Mouse (Mus musculus) forebrain, embryonic 15.5 days (tissue): ENCODE data around the gene Zbtb20. TPM values are rescaled to one million over a fixed set of nuclear protein-coding genes. Genes with fewer than 3 reads are reported as not detected.

ENCODE experiments used
- ATAC-seq: fragments of 200-750 bp; cut with Nextera tagmentation; replicated peaks from 2 replicates; pipeline ENCODE4 v1.8.0; 2017; ENCODE audit warnings: mild to moderate bottlenecking, moderate TSS enrichment, moderate library complexity
- H3K27ac ChIP-seq: fragments of 300-500 bp; sonication (generic); replicated peaks from 2 replicates; pipeline ENCODE4 v1.5.1; 2015; ENCODE audit warnings: mild to moderate bottlenecking, inconsistent platforms
- H3K27me3 ChIP-seq: fragments of 300-500 bp; sonication (generic); 2 replicates; pipeline ENCODE4 v1.6.1; 2015; ENCODE audit warnings: inconsistent platforms
- H3K36me3 ChIP-seq: fragments of 300-500 bp; sonication (generic); 2 replicates; pipeline ENCODE4 v1.6.1; 2015; ENCODE audit warnings: mild to moderate bottlenecking, inconsistent platforms
- H3K4me1 ChIP-seq: fragments of 300-500 bp; sonication (generic); 2 replicates; pipeline ENCODE4 v1.6.1; 2015; ENCODE audit warnings: inconsistent platforms
- H3K4me2 ChIP-seq: fragments of 300-500 bp; sonication (generic); replicated peaks from 2 replicates; pipeline ENCODE4 v1.6.1; 2015; ENCODE audit warnings: mild to moderate bottlenecking, inconsistent platforms
- H3K4me3 ChIP-seq: fragments of 300-500 bp; sonication (generic); 2 replicates; pipeline ENCODE4 v1.5.1; 2015; ENCODE audit warnings: mild to moderate bottlenecking, inconsistent platforms
- H3K9ac ChIP-seq: fragments of 300-500 bp; sonication (generic); replicated peaks from 2 replicates; pipeline ENCODE4 v1.6.1; 2015; ENCODE audit warnings: mild to moderate bottlenecking, inconsistent platforms
- H3K9me3 ChIP-seq: fragments of 300-500 bp; sonication (generic); 2 replicates; pipeline ENCODE4 v1.6.1; 2016; ENCODE audit warnings: inconsistent platforms
- WGBS: fragments of 180-500 bp; shearing (Covaris S2); methylation state at CpG from one replicate; pipeline ENCODE4 v1.1.7; 2015; ENCODE audit warnings: mixed read lengths; 5-methylcytosine and 5-hydroxymethylcytosine counted together
- polyA plus RNA-seq: library from polyadenylated mRNA; unstranded; fragments of >200 nt; fragmentation: Nextera tagmentation; extraction: Ambion mirVana; gene quantifications from 2 replicates; pipeline ENCODE4 v1.2.1, GENCODE M21; 2015

The Zbtb20 gene
- polyA plus RNA-seq, 1 experiment from 2014 or later, result 143 TPM

GRCm38 (mm10) chr16:43590704-43591493 lies 715.2 kb downstream of the Zbtb20 start:
- Histone ChIP-seq H3K4me3 (no peak overlapping the region), H3K27me3 (no peaks in the 10 kb centered on the region), H3K36me3 (peaks cover 6% of the 10 kb centered on the region; the same call in 1 of the 2 replicates), H3K4me1 (peaks cover 10% of the 10 kb centered on the region; the same call in 1 of the 2 replicates), H3K27ac (no peak overlapping the region), H3K4me2 (no peak overlapping the region), H3K9ac (no peak overlapping the region), H3K9me3 (no peaks in the 10 kb centered on the region)
- ATAC-seq, result no peak
- WGBS, result 64% methylated on average over 7 of the region's 7 CpGs

DNA sequence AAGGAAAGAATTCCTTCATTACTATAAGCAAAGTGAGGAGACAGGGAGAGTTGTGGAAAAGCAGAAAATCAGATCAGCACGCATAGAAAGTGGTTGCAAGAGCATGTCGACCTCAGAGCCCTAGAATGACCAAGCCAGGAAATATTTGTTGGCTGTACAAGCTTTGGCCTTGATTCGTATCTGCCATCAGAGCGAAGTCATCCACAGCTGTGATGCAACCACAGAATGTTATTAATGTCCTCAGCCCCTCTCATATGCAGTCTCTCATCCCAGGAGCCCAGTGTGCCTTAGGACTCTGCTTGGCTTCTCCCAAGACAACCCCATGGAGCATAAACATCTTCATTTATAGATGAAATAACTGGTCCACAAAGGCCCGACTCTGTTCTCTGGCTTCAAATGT lies 716.4 kb downstream of the Zbtb20 start:
- peaks cover 6% of the 10 kb centered on the region; the same call in 1 of the 2 replicates for H3K36me3 ChIP-seq
- H3K27me3 ChIP-seq, result no peaks in the 10 kb centered on the region
- no peak for ATAC-seq
- no peak overlapping the region for H3K27ac ChIP-seq
- H3K4me1 ChIP-seq, result peaks cover 10% of the 10 kb centered on the region; the same call in 1 of the 2 replicates
- H3K4me3 ChIP-seq, result no peak overlapping the region
- WGBS, result 82% methylated on average over 5 of the region's 5 CpGs
- no peak overlapping the region for H3K4me2 ChIP-seq
- no peak overlapping the region for H3K9ac ChIP-seq
- H3K9me3 ChIP-seq, result no peaks in the 10 kb centered on the region

DNA sequence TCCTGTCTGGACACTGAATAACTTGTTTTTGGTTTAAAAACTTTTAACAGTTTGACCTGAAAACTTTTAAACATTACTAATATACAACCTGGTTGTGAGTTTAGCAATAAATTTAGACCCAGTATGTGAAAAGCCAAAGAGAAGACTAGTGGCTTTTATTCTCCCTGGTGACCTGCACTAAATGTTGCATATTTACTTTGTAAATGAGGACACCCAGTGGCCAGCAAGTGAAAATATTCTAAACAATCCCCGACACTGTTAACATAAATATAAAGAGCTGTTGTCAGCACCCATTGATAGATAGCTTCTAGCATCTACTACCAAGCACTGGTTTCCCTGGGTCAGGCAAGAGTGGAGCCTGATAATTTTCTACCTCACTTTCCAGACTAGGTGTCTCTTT lies 717.1 kb downstream of the Zbtb20 start:
- ATAC-seq, result no peak
- peaks cover 10% of the 10 kb centered on the region; the same call in 1 of the 2 replicates for H3K4me1 ChIP-seq
- H3K4me3 ChIP-seq, result no peak overlapping the region
- H3K9ac ChIP-seq, result no peak overlapping the region
- 5% methylated on average over 1 of the region's 1 CpGs for WGBS
- H3K27me3 ChIP-seq, result no peaks in the 10 kb centered on the region
- H3K4me2 ChIP-seq, result no peak overlapping the region
- H3K27ac ChIP-seq, result no peak overlapping the region
- no peaks in the 10 kb centered on the region for H3K9me3 ChIP-seq
- H3K36me3 ChIP-seq, result peaks cover 6% of the 10 kb centered on the region; the same call in 1 of the 2 replicates

DNA sequence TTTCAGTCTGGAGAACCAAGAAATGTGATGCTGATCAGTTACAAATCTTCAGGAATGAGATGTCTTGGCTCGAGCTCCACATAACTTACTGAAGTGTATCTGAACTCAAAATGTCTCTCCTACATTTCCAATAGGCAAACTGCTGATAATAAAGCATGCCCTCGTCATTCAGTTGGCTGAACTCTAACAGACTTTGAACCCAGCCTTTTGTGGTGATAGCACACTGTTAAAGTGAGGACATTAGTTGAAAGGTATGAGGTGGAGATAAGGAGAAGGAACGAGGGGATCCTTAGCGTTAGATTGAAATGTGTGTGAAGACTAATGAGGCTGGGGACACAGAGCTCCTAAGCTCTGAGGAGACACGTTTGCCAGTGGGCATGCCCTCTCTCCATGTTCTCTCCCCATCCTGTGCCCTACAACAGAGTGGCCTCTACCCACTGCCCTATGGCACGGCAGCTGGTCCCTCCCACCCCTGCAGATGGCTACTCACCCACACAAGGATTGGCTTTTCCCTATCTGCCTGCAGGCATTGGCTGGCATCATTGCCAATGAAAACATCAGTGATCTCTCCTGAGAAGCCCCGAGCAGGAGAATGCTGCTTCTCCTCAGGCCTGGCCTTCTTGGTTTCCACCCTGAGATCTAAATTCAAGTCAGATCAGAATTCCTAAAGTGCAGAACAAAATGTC lies 721.8 kb downstream of the Zbtb20 start:
- 87% methylated on average over 7 of the region's 7 CpGs for WGBS
- Histone ChIP-seq H3K4me2 (no peak overlapping the region), H3K9ac (no peak overlapping the region), H3K36me3 (peaks cover 11% of the 10 kb centered on the region; the same call in 1 of the 2 replicates), H3K27me3 (no peaks in the 10 kb centered on the region), H3K4me1 (0 out of 2 replicates have a peak, but pooled peaks cover 2% of the 10 kb centered on the region), H3K9me3 (no peaks in the 10 kb centered on the region), H3K27ac (0 out of 2 replicates have a peak overlapping the region, but pooled peaks have one; percentile 19), H3K4me3 (no peak overlapping the region)
- no peak for ATAC-seq

DNA sequence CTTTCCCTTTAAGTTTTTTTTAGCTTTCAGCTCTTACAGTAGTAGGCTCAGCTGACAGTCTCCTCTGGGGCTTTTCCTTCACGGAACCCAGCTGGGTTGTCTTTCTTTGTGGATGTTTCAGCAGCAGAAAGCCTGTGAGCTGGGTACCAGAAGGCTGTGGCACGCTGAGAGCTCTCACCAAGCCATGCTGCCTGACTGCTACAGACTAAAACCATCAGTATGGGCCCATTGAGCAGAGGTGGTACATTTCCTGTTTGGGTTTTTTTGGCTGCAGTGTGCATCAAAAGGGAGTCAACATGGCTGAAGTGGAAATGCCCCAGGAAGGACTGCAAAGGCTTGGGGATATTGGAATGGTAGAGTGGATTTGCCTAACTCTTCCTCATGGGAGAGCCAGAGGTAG lies 724.0 kb downstream of the Zbtb20 start:
- 81% methylated on average over 2 of the region's 2 CpGs for WGBS
- Histone ChIP-seq H3K27ac (no peak overlapping the region), H3K9ac (no peak overlapping the region), H3K9me3 (no peaks in the 10 kb centered on the region), H3K4me1 (peaks cover 13% of the 10 kb centered on the region), H3K4me2 (no peak overlapping the region), H3K4me3 (no peak overlapping the region), H3K27me3 (no peaks in the 10 kb centered on the region), H3K36me3 (peaks cover 8% of the 10 kb centered on the region; the same call in 1 of the 2 replicates)
- ATAC-seq, result no peak

GRCm38 (mm10) chr16:43602573-43602972 lies 726.9 kb downstream of the Zbtb20 start:
- H3K4me2 ChIP-seq, result no peak overlapping the region
- H3K9ac ChIP-seq, result no peak overlapping the region
- peaks cover 2% of the 10 kb centered on the region; the same call in 1 of the 2 replicates for H3K9me3 ChIP-seq
- H3K27ac ChIP-seq, result peak overlapping the region; percentile 50
- WGBS, result 81% methylated on average over 4 of the region's 4 CpGs
- H3K27me3 ChIP-seq, result no peaks in the 10 kb centered on the region
- H3K4me3 ChIP-seq, result no peak overlapping the region
- peaks cover 12% of the 10 kb centered on the region for H3K36me3 ChIP-seq
- no peak for ATAC-seq
- peaks cover 17% of the 10 kb centered on the region for H3K4me1 ChIP-seq

DNA sequence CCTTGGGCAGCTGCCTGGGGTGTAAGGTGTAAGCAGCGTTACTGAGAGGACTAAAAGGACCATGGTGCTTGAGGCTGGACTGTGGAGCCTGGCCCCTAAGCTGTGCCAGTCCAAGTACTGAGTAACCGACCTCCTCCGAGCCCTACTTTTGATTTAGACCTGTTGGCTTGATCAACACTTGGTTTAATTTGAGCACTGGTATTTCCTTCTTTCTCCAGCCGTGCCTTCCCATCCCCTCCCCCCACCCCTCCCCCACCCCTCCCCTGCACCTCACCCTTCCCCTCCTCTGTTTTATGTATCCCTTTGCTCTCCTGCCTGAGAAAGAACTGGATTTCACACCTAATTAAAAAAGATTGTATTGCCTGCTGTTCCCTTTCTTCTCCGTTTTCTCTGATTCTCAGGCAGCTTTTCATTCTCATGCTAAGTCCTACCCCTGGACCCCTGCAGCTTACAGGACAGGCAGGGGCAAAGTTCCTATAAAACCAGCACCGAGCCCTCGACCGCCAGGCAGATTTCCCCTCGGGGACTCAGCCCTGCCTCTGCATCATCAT lies 728.0 kb downstream of the Zbtb20 start:
- Histone ChIP-seq H3K27me3 (no peaks in the 10 kb centered on the region), H3K36me3 (peaks cover 18% of the 10 kb centered on the region), H3K4me3 (no peak overlapping the region), H3K4me1 (peaks cover 17% of the 10 kb centered on the region), H3K4me2 (no peak overlapping the region), H3K27ac (peak overlapping the region; percentile 76), H3K9me3 (peaks cover 5% of the 10 kb centered on the region; the same call in 1 of the 2 replicates), H3K9ac (no peak overlapping the region)
- WGBS, result 1% methylated on average over 9 of the region's 9 CpGs
- peak; percentile 87 for ATAC-seq

GRCm38 (mm10) chr16:43604399-43605013 lies 728.8 kb downstream of the Zbtb20 start:
- H3K9ac ChIP-seq, result no peak overlapping the region
- WGBS, result 6% methylated on average over 4 of the region's 4 CpGs
- ATAC-seq, result peak; percentile 58
- no peak overlapping the region for H3K4me2 ChIP-seq
- H3K4me1 ChIP-seq, result peaks cover 17% of the 10 kb centered on the region
- no peaks in the 10 kb centered on the region for H3K27me3 ChIP-seq
- H3K36me3 ChIP-seq, result peaks cover 22% of the 10 kb centered on the region
- H3K4me3 ChIP-seq, result no peak overlapping the region
- peak overlapping the region; percentile 76 for H3K27ac ChIP-seq
- H3K9me3 ChIP-seq, result peaks cover 5% of the 10 kb centered on the region; the same call in 1 of the 2 replicates

- no peak for ATAC-seq
- no peak overlapping the region for H3K27ac ChIP-seq
- H3K4me2 ChIP-seq, result no peak overlapping the region
- H3K4me1 ChIP-seq, result peaks cover 17% of the 10 kb centered on the region
- H3K36me3 ChIP-seq, result peaks cover 39% of the 10 kb centered on the region
- H3K4me3 ChIP-seq, result no peak overlapping the region
- no peaks in the 10 kb centered on the region for H3K27me3 ChIP-seq
- no peak overlapping the region for H3K9ac ChIP-seq
- peaks cover 5% of the 10 kb centered on the region; the same call in 1 of the 2 replicates for H3K9me3 ChIP-seq
Measured at GRCm38 (mm10) chr16:43607086-43607485, 731.4 kb downstream of the Zbtb20 start.

DNA sequence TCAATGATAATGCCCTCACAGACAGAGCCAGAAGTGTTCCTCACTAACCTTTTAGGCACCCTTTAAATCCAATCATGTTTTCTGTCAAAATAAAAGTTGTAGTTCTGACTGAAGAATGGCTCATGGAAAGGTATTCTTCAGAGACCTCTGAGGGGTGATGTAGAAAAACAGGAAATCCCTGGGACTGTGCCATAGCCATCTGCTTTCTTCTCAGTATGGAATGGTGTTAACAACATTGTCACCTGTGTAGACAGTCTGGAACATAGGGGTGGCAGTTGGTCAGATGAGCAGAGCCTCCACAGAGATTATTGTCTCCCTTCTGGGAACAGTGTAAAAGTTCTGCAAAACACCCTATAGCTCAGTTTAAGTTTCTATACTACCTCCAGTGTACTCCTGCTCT lies 732.4 kb downstream of the Zbtb20 start:
- no peak overlapping the region for H3K4me2 ChIP-seq
- no peaks in the 10 kb centered on the region for H3K27me3 ChIP-seq
- H3K9ac ChIP-seq, result no peak overlapping the region
- no peak overlapping the region for H3K4me3 ChIP-seq
- H3K9me3 ChIP-seq, result peaks cover 5% of the 10 kb centered on the region; the same call in 1 of the 2 replicates
- no peak for ATAC-seq
- peaks cover 17% of the 10 kb centered on the region for H3K4me1 ChIP-seq
- peaks cover 45% of the 10 kb centered on the region for H3K36me3 ChIP-seq
- H3K27ac ChIP-seq, result no peak overlapping the region

DNA sequence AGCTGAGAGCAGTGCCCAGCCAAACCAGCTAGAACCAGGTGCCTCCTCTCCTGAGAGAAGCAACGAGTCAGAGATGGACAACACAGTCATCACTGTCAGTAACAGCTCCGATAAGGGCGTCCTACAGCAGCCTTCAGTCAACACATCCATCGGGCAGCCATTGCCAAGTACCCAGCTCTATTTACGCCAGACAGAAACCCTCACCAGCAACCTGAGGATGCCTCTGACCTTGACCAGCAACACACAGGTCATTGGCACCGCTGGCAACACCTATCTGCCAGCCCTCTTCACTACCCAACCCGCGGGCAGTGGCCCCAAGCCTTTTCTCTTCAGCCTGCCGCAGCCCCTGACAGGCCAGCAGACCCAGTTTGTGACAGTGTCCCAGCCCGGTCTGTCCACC lies 734.7 kb downstream of the Zbtb20 start:
- H3K9ac ChIP-seq, result no peak overlapping the region
- H3K27me3 ChIP-seq, result no peaks in the 10 kb centered on the region
- H3K4me2 ChIP-seq, result no peak overlapping the region
- H3K4me1 ChIP-seq, result peaks cover under 1% of the 10 kb centered on the region; the same call in 1 of the 2 replicates
- H3K4me3 ChIP-seq, result no peak overlapping the region
- no peak for ATAC-seq
- peaks cover 5% of the 10 kb centered on the region; the same call in 1 of the 2 replicates for H3K9me3 ChIP-seq
- H3K36me3 ChIP-seq, result peaks cover 48% of the 10 kb centered on the region
- no peak overlapping the region for H3K27ac ChIP-seq
- 94% methylated on average over 10 of the region's 10 CpGs for WGBS
